Mouse (Mus musculus): ENCODE results near the gene Tmem169. TPM values are rescaled to one million over a fixed set of nuclear protein-coding genes. Genes with fewer than 3 reads are reported as not detected.

Gene Tmem169
- total RNA-seq, 2 experiments from 2014 or later = 19.2 to 21.8 TPM

DNA sequence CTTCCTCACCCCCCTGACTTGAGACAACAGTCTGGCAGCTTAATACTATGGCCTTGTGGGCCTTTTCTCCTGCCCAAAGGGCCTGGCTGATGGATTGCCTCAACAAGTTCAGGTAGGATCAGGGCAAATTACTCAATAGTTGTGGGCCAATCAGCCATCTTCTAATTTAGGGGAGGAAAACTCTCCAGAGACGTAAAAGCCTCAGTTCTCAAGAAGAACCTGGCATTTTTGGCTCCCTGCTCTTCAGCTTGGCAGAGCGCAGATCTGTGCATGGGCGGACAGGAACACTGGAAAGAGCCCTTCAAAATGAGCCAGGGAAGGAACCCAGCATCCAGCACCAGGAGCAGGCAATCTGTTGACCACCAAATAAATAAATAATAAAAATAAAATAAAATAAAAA, 6.1 kb upstream of the Tmem169 start:
- intact Hi-C loops (cut with DNase I) = no loop called here
- DNase-seq (ENCODE audit: low spot score in 2 of 2) = peak in 1 of 2 experiments; percentile 28

DNA sequence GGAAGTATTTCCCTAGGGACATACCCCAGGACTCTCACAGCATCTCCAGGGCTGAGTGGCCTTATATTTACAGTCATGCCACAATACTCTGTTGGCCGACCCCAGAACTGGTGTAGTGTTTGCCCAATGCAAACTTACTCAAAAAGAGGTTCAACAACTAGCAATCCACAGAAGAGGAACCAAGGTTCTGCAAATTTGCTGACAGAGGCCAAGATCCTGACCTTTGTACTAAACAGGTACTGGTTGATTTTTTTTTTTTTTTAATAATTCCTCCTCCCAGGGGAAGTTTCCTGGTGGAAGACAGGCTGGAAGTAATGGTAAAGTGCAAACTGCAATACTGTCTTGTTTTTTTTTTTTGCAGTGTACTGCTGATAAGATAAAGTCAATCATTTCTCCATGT, 1.6 kb upstream of the Tmem169 start:
- no peak for DNase-seq (ENCODE audit: low spot score in 2 of 2)
- intact Hi-C loops (cut with DNase I) = no loop called here

DNA sequence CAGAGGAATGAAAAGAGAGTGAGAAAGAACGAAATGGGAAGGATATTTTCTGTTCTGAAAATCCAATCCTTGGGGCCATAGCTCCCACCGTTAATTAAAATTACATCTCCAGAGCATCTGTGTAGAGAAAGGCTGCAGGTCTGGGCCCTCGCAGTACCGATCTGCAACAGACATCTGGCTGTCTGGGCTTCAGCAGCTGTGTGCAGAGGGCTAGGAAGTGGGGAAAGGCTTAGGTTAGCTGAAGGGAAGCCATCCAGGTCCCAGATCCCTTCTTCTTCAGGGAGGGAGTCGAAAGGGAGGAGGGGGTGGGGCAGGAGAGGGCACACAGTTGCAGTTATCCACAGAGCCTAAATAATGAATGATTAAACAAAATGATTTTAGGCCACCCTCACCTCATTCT, 370 bp downstream of the Tmem169 start:
- intact Hi-C loops (cut with DNase I) = no loop called here
- no peak for DNase-seq (ENCODE audit: low spot score in 2 of 2)

DNA sequence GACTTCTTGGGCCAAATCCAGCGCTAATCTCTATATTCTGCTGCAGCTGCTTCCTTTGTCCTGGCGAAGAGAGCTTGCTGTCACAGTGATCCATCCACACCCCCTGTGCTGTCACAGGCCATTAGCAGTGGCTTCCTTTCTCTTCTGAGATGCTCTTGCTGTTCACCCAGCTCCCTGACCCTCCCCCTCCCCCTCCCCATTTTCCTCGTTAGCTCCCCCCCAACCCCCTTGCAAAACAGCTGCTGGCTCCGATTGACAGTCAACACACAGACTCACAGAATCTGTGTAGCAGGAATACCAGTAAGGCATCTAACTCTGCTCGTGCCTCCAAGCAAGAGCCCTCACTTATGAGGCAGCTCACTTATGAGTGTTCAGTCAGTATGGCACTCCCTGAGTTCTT, 2.7 kb downstream of the Tmem169 start:
- intact Hi-C loops (cut with DNase I) = no loop called here
- DNase-seq (ENCODE audit: low spot score in 2 of 2) = no peak

DNA sequence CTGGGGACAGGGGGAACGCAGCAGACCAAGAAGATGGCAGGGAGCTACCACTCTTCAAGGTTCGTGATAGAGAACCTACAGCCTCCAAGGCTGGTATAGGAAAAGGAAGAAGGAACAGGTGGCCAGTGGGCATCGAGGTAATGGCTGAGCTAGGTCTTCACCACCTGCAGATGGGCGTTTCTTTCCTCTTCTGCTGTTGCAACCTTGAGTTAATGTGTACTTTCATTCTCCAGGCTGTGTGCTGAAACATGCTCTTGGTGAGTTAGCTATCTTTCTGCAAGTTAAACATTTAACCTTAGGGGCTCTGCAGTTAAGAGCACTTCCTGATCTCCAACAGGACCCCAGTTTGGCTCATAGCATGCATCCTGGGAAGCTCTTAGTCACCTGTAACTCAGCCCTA, 3.7 kb downstream of the Tmem169 start:
- DNase-seq (ENCODE audit: low spot score in 2 of 2) = no peak
- intact Hi-C loops (cut with DNase I) = no loop called here

DNA sequence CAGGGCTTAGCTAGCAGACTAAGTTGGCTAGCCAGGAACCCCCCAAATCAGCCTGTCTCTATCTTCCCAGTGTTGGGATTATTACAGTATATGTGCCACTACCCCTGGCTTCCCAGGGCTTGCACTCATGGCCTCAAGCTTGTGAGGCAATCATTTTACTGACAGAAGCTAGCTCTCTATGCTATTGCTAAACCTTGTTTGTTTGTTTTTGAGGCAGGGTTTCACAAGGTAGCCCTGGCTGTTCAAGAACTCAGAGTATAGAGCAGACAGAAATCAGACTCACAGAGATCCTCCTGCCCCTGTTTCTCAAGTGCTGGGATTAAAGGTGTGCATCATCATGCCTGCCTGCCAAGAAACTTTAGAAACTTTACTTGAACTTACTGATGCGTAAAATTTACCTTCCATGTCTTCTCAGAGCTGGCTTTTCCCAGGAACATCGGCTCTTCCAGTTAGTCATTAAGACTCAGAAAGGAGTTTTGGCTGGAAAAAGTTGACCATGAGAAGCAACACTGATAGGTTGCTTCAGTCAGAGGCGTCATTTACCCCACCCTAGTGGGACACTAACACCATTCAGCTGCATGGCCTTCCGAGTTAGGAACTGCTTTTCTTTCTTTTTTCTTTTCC, 4.5 kb downstream of the Tmem169 start:
- intact Hi-C loops (cut with DNase I) = no loop called here
- no peak for DNase-seq (ENCODE audit: low spot score in 2 of 2)

DNA sequence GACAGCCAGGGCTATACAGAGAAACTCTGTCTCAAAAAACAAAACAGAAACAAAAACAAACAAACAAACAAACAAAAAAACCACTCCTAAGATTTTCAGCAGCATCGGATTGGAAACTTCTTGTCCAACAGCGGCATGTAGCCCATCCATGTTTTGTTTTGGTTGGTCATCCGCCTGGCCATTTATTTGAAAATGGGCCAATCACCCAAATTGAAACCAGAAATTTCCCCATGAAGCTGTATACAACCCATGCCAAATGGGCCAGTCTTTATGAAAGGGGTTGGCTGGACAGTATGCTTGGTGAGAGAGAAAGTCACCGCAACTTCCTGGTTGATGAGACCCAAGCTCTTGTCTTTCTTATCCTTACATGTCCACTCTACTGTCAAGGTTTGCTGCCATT, 6.7 kb downstream of the Tmem169 start:
- no peak for DNase-seq (ENCODE audit: low spot score in 2 of 2)
- intact Hi-C loops (cut with DNase I) = no loop called here

DNA sequence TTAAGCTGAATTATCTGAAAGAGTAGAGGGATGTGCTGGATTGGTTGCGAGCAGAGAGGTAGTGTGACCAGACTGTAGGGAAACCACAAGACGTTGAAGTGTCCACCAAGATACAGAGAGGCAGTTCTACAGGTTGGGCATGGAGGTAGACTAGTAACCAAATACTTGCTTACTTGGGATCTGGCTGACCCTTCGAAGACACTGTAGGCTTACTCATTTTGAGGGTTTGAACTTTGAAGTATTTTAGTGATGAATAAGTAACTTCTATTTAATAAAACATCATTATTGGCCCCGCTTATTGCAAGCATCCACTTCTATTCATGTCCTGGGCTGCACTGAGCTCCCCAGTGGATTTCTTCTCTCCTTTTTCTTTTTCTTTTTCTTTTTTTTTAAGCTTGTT, 7.3 kb downstream of the Tmem169 start:
- no peak for DNase-seq (ENCODE audit: low spot score in 2 of 2)
- intact Hi-C loops (cut with DNase I) = no loop called here

DNA sequence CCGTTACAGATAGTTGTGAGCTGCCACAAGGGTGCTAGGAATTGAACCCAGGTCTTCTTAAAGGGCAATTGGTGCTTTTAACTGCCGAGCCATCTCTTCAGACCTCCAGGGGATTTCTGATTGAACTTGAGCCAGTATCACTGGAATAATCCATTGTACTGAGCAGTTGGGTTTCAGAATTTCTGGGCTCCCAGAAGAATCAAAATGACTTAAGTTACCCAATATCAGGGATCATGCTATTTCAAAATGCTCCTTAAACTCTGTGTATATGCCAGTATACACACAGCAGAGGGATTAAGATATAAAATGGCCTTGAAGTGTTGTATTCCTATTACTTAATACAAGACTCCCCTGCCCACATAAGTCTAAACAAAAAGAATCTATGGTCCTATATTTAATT, 7.8 kb downstream of the Tmem169 start:
- DNase-seq (ENCODE audit: low spot score in 2 of 2) = no peak
- intact Hi-C loops (cut with DNase I) = no loop called here

DNA sequence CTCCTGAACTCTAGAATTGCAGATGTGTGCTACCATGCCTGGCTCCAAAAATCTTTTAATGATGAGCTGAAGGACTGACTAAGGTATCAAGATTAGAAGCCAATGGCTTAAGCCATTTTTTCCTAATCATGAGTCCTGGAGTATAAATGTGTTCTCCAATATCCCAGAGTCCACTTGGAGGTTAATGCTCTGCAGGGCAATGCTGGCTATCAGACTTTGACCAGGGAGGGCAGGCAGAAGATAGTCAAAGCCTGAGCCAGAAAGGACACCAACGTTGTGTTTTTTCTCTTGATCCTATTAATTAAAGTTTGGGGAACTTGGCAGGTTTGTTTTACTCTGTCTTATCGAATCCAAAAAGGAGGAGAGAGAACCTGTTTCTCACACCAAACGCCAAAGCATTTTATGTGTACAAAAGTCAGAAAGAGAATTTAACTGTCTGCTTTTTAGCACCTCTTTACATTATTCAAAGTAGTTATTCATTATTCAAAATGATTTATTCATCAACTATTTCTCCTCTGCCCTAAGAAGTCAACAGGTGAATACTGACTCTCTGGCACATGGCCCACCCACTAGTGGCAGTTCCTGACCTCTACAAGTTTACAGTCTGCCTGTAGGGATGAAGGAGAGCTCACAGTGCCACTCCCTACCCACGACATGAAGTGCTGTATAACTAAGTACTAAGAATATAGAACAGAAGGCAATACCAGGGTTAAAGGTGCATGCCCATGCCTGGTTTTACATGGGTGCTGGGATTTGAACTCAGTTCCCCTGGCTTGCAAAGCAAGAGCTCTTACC, 9.9 kb downstream of the Tmem169 start:
- no peak for DNase-seq (ENCODE audit: low spot score in 2 of 2)
- intact Hi-C loops (cut with DNase I) = no loop called here

DNA sequence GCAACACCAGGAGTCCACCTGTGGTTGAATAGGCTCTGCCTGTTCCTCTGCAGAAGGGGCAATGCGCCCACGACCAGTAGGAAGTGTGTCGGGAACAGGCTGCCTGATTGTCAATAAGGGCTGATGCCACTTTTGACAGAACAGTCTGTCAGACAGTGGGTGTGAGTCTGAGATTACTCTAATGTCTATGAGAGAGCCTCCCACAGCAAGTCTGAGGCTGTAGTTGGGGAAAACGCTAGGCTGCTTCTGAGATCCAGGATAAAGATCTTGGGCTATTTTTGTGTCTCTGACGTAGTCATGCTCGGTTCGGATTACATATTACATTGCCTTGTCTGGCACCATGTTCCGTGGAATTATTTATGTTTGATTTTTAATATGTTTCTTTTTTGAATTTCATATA, 11.6 kb downstream of the Tmem169 start:
- intact Hi-C loops (cut with DNase I) = no loop called here
- DNase-seq (ENCODE audit: low spot score in 2 of 2) = no peak

DNA sequence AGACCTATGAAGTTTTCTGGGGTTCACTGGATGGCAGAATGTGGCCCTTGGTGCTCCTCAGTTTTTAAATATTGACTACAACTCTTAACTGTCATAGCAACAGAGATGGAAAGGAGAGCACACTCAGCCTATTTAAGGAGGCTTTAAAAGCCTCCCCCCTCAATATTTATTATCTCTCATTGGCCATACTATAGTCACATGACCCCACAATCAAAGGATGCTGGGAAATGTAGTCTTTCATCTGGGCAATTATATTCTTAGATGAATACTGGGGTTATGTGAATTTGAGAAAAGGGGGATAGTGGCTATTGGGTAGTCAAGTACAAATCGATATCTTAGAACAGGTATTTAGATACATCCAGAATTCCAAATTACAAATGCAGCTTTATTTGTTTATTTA, 17.7 kb downstream of the Tmem169 start:
- no peak for DNase-seq (ENCODE audit: low spot score in 2 of 2)
- intact Hi-C loops (cut with DNase I) = no loop called here

DNA sequence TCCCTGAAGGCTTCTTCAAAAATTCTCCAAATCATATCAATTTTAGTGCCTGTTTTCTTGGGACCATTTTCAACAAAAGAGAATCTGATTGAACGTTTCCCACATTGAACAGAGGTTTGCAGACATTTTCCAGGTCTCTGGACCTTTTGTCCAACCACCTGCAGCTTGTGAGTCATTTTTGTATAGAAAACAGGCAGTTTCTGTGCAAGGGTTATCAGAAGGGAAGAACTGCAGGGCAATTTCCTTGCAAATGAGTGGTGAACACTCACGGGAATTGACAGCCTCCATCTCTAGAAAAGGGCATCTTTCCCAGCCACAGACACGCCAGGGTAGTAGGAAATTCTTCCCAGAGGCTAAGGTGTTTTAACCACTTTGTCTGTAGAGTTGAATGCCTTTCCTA, 22.1 kb downstream of the Tmem169 start:
- intact Hi-C loops (cut with DNase I) = loop anchor here (5.0 kb wide), 2 partner anchors 231 to 276 kb away; partner anchors contain the start of genes March4 and Smarcal1
- no peak for DNase-seq (ENCODE audit: low spot score in 2 of 2)

DNA sequence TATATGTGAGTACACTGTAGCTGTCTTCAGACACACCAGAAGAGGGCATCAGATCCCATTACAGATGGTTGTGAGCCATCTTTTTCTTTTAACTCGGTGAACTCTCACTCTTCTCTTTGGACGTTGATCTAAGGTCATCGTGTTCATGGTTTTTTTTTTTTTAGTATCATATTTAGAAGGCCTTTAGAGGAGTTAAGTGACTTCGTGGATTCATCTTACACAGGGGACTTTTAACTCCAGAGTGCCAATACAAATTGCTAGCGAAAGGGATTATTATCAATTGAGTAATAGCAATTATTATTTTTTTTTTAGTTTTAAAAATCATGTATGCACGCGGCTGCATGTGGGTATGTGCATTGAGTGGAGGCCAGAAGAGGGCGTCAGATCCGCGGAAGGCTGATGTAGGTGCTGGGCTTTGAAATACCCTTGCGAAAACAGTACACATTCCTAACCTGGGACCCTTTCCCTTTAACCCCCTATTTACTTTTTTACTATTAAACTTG, 22.6 kb downstream of the Tmem169 start:
- intact Hi-C loops (cut with DNase I) = loop anchor here (5.0 kb wide), 2 partner anchors 231 to 276 kb away; partner anchors contain the start of genes March4 and Smarcal1
- no peak for DNase-seq (ENCODE audit: low spot score in 2 of 2)

DNA sequence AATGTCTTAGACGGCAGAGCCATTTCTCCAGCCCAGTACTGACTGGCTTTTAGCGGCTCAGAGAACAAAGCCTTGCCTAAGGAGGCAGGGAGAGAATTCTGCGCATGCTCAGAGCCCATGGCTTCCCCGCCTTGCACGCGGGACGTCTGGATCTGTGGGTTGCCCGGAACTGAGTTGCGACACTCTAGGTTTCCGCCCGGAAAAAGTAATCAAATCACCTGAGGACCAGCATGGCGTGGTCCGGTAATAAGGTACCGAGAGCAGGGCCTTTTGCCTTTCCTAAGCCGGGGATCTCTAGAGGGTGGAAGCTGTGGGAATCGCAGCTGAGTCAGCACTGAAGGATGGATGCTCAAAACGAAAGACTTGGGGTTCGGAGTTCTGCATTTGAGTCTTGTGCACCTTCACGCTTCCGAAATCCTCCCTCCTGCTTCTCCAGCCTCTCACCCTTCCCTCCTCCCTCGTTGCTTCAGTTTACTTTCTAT, 23.2 kb downstream of the Tmem169 start, which contains the start of gene Xrcc5:
Xrcc5 (plus strand) TSS at position 105 of the 482 bp plus-strand sequence.
- DNase-seq (ENCODE audit: low spot score in 2 of 2) = peak; percentile 90 to 92
- intact Hi-C loops (cut with DNase I) = loop anchor here (5.0 kb wide), 2 partner anchors 230 to 275 kb away; partner anchors contain the start of genes March4 and Smarcal1

DNA sequence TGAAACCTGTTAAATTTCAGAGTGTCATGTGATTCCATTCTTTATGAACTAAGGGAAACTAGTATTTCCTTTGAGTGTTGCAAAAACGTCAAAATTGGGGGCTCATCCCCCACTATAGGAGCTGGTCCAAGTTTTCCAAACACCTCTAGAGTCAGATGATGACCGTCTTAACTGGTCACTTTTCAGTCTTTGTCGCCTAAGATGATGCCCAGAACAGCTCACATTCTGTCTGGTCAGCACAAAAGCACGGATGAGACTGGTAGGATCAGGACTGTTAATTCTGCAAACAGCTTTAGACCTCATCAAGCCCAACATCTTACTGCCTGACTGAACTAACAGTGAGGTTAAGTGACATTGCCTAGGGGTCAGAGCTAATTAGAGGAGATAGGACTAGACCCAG, 24.8 kb downstream of the Tmem169 start:
- DNase-seq (ENCODE audit: low spot score in 2 of 2) = no peak
- intact Hi-C loops (cut with DNase I) = loop anchor here (5.0 kb wide), 2 partner anchors 228 to 273 kb away; partner anchors contain the start of genes March4 and Smarcal1

DNA sequence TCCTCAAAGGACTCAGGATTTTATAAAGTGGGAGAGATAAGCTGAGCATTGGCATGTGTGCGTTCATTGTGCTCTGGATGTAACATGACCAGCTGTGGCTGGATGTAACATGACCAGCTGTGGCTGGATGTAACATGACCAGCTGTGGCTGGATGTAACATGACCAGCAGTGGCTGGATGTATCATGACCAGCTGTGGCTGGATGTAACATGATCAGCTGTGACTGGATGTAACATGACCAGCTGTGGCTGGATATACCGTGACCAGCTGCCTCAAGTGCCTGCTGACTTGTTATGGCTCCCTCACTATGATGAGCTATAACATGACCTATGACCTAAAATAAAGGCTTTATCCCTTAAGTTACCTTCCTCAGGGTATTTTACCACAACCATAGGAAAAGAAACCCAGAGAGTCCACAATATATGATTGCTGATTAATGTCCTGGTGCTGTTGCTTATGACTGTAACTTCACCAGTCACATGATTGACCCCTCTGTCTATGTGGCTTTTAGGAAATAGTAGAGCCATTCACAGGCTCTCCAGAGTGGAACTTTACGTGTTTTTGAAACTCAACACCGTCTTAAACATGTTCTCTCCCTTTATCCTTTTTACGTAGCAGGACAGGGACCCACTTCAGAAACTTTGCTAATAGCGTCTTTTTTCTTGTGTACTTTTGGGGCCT, 25.7 kb downstream of the Tmem169 start:
- no peak for DNase-seq (ENCODE audit: low spot score in 2 of 2)
- intact Hi-C loops (cut with DNase I) = loop anchor here (5.0 to 10.0 kb wide), 4 partner anchors 227 to 542 kb away; partner anchors contain the start of genes Ankar, March4 and Smarcal1

DNA sequence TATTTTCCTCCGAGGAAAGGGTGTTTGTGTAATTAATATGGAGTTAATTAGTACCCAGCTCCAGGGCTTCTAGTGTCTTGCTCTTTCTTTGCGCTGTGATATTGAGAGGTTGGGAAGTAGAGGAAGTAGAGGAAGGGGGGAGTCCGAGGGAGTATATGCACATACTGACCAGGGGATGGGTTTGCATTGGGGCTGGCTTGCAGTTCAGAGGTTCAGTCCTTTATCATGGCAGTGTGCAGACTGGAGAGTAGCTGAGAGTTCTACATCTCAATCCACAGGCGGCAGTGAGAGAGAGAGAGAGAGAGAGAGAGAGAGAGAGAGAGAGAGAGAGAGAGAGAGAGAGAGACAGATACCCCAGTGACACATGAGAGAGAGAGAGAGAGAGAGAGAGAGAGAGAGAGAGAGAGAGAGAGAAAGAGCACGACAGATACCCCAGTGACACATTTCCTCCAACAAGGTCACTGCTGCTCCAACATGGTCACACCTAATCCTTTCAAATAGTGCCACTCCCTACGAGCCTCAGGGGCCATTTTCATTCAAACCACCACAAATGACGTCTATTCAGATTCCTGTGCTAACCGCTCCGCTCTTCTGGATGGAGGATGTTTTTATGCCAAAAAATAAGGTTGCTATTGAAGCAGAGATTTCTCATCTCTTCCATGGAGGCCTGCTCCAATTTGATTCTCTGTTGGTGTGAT, 28.7 kb downstream of the Tmem169 start:
- no peak for DNase-seq (ENCODE audit: low spot score in 2 of 2)
- intact Hi-C loops (cut with DNase I) = loop anchor here (5.0 to 10.0 kb wide), 2 partner anchors 392 to 539 kb away; partner anchors contain the start of gene Ankar

DNA sequence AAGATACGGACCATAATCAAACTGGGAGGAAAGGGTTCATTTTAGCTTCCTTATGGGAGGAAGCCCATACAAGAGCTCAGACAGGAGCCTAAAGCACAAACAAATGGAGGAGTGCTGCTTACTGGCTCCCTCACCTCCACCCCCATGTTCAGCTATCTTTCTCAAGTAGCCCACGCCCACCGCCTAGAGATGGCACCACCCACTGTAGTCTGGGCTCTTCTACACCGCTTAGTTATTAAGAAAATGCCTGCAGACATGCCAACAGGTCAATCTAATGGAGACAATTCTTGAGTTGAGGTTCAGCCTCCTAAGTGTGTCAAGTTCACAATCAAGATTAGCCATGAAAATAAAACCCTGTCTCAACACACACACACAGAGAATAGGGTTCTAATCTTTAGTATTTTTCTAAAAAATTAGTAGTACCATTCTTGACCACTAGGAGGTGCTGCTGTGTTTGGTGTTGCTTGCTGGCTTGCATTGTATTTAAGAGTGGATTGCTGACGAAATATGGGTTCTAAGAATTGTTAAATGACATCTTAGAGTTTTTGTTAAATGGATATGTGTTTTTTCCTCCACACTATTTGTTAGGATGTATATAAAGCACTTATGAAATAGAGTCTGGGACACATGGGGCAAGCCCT, 29.4 kb downstream of the Tmem169 start:
- DNase-seq (ENCODE audit: low spot score in 2 of 2) = no peak
- intact Hi-C loops (cut with DNase I) = loop anchor here (5.0 to 10.0 kb wide), 2 partner anchors 391 to 539 kb away; partner anchors contain the start of gene Ankar
